Mouse (Mus musculus): ENCODE results near the gene Fancc.
A peak's percentile ranks its signal among the peaks of the same experiment; 100 is the strongest.

Fancc gene

GRCm38 (mm10) chr13:63246332-63246940 lies 250.6 kb downstream of the Fancc start:
- no peak for DNase-seq (ENCODE audit: low read depth, low spot score)

- no peak for DNase-seq (ENCODE audit: low read depth, low spot score)
These were observed 251.3 kb downstream of the Fancc start for GRCm38 (mm10) chr13:63245812-63246211.

GRCm38 (mm10) chr13:63245218-63245617 lies 251.9 kb downstream of the Fancc start:
- no peak for DNase-seq (ENCODE audit: low read depth, low spot score)

GRCm38 (mm10) chr13:63244425-63244824 lies 252.7 kb downstream of the Fancc start:
- no peak for DNase-seq (ENCODE audit: low read depth, low spot score)

- no peak for DNase-seq (ENCODE audit: low read depth, low spot score)
These were observed 253.5 kb downstream of the Fancc start for GRCm38 (mm10) chr13:63243586-63243985.

- DNase-seq (ENCODE audit: low read depth, low spot score), result no peak
These were observed 254.5 kb downstream of the Fancc start for GRCm38 (mm10) chr13:63242401-63243192.

DNA sequence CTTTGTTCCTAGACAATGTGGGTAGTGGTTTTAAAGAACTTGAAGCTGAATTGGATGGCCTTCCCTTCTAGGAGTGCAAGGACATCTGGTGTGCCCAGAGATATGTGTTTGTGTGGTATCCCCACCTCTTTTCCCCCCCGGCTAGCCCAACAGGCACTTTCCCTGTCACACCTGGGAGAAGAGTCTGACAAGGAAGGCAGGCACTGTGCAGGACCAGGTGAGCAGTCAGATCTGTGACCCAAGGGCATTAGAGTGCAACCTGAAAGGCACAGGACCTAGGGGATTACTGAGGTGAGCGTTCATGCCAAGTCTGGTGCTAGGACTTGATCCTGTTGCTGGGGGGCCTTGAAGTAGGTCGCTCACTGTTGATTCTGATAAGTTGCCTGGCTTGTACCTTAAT lies 255.4 kb downstream of the Fancc start:
- no peak for DNase-seq (ENCODE audit: low read depth, low spot score)

DNA sequence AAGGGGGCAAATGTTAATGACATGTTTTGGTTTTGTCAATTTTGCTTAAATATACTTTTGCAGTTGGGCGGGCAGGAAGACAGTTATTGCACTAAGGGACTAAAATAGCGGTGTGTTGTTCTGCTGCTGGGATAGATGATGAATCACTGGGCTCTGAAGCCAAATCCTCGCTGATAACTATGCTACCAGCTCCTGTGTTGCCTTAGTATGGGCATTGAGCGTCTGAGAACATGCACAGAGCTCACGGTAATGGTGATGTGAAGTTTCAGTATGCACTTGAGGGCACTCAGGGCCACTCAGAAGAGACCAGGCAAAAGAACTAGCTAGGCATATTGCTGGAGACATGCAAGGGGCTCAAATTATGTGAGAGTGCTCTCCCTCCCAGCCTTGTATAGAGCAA lies 256.2 kb downstream of the Fancc start:
- DNase-seq (ENCODE audit: low read depth, low spot score), result no peak

DNA sequence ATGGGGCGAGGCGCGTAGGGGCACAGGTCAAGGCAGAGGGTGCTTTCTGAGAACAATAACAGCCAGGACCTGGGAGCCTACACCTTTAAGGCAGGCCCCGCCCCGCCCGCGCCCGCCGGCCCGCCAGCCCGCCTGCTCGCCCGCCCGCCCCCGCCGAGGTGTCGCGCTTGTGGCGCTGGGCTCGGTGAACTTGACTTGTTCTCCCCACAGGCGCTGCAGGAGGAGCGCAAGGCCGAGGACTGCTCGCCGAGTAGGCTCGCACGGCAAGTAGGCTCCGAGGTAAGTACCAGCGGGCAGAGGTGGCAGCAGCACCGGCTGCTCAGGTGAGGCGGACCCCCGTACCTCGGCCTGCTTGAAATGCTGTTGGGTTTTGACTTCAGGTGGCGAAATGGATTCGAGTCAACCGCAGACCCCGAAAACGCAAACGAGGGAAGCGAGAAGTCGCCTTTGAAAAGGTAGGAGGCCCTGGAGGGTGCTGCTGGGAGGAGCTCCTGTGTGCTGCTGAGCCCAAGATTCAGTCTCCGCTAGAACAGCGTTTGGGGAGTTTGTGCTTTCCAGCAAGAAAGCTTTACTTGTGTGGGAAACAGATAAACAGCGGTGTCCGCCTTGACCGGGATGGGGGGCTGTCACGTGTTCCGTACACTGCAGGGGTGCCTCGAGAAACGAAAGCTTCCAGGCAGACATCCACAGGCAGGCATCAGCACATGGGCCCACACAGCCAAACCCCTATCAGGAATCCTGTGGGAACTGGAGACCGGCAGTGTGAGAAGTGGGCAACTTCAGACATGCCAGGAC lies 257.0 kb downstream of the Fancc start:
- peak; percentile 40 for DNase-seq (ENCODE audit: low read depth, low spot score)

- no peak for DNase-seq (ENCODE audit: low read depth, low spot score)
These were observed 257.7 kb downstream of the Fancc start for GRCm38 (mm10) chr13:63239301-63239804.

DNA sequence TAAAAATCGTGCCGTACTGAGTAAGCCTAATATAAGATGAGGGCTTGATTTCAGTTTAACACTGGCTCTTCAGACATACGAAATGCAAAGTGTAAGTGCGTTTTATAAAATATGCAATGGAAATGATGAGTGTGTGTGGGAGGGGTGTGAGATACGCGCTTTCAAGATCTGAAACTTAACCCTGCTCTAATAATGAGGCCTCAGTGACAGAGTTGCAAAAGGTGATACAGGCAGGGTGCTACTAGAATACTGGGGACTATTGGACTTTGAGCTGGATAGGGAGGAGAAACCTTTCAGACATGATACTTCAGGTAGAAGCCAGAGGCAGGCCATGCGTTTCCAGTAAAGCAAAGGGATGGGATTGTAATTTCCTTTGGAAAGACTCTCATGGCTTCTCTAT lies 259.0 kb downstream of the Fancc start:
- DNase-seq (ENCODE audit: low read depth, low spot score), result no peak

DNA sequence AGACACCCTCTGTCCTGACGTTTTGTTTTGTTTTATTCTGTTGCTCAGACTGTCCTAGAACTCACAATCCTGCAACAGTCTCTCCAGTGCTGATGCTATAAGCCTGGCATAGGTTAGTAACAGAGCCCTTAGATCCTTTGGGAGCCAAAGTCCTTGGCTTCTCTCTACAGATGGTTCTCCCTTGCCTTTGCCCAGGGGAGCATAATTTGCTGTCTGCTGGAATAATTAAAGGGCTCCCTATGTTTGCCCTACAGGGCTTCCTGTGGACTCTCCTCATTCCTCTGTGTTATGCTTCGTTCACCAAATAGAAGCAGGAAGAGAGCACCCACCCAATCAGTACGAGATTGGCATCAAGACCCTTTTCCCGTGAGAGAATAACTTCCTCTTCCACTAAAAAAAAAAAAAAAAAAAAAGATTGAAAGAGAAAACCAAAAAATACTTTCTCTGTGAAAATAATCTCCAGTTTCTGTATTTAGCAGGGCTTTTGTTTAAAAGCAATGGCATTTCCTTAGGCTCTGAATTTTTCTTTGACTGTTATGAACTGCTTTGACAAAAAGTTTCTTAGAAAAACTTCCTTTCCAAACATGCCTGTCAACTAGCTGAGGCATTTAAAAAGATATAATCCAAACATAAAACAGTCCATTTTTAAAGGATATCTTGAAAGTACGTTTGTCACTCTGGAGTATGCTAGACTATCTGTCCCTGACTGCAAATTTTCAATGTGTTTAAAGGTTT lies 260.8 kb downstream of the Fancc start:
- no peak for DNase-seq (ENCODE audit: low read depth, low spot score)

GRCm38 (mm10) chr13:63235551-63235950 lies 261.5 kb downstream of the Fancc start:
- DNase-seq (ENCODE audit: low read depth, low spot score), result no peak

Measured in WW6 (cell line).